Mouse (Mus musculus): ENCODE data around the gene Tagln2.

GRCm38 (mm10) chr1:172555638-172556037, 55.8 kb downstream of the Tagln2 start, which contains the start of gene Vsig8:
- TF ChIP-seq ELF1 (IDR thresholded peaks at IDR 0.05; ENCODE audit: low read depth, low read length) (no peak), GATA1 (IDR thresholded peaks at IDR 0.05; ENCODE audit: low read depth, low read length) (no peak), CTCF (IDR thresholded peaks at IDR 0.05 in 2 of 3, conservative IDR thresholded peaks at IDR 0.05 in 1 of 3; ENCODE audit: control insufficient read depth in 1 of 3, insufficient read depth in 1 of 3, low read depth in 2 of 3, low read length in 3 of 3, poor library complexity in 1 of 3, severe bottlenecking in 1 of 3) (no peak), ETS1 (IDR thresholded peaks at IDR 0.05; ENCODE audit: low read depth, low read length) (no peak), MXI1 (IDR thresholded peaks at IDR 0.05; ENCODE audit: low read depth, low read length) (no peak)

Measured in MEL (cell line).